Mouse (Mus musculus) E14TG2a.4 (cell line): ENCODE data around the gene B020031M17Rik.
"Not testable (repeated sequence)": the region's sequence is repeated elsewhere in the genome, so short reads cannot be mapped to it uniquely, and the experiment has no call there.

Experiments
- CTCF ChIP-seq: conservative IDR thresholded peaks from 2 replicates; pipeline ENCODE4 v1.5.1; 2014; ENCODE audit warnings: low read length
- NANOG ChIP-seq: IDR thresholded peaks from 2 replicates; pipeline ENCODE4 v1.6.1; 2014; ENCODE audit warnings: borderline replicate concordance, low read length, mixed read lengths
- POU5F1 ChIP-seq: IDR thresholded peaks from 2 replicates; pipeline ENCODE4 v1.6.1; 2014; ENCODE audit warnings: low read length, borderline replicate concordance

- not testable (repeated sequence) for TF ChIP-seq CTCF, NANOG, POU5F1
Observed at GRCm38 (mm10) chr13:119962856-119963255, 12.2 kb upstream of the B020031M17Rik start.
